10 mouse cellular contexts compared by ENCODE assay signal in the genomic region with DNA sequence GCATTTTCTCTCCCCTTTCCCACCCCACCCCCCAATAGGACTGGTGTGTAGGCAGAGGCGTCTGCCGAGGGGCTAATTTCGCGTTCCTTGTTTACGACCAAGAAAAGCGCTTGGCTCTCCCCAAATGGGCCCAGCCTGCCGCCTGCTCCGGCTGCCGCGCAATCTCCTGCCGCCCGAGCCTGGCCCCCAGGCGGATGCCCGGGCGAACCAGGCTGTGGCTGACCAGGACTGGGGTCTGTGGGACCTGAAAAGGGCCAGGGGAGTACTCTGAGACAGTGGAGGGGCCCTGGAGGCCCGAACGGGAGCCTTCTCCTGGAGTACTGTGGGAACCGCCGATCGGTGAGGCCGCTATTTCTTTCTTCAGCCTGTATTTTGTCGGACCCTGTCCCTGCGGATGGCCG. TPM values are rescaled to one million over a fixed set of nuclear protein-coding genes. Genes with fewer than 3 reads are reported as not detected.
DNase-seq lines count a peak whose midpoint lies in the region; ATAC-seq and TF ChIP-seq lines count a peak whose summit lies in the region.
"Had no signal": no experiment of that assay in that cellular context is flagged by ENCODE, and none has a peak within 500 bp of the region (broad histone marks: within the 10 kb centered on the region; RNA-seq: fewer than 3 reads in every experiment).

No protein-coding gene starts in this region.

- no peaks in the 10 kb centered on the region for H3K36me3 ChIP-seq in lung, embryonic 14.5 days (ENCODE audit: insufficient read depth)
- no peaks in the 10 kb centered on the region for H3K36me3 ChIP-seq in intestine, embryonic 15.5 days
- H3K36me3 ChIP-seq in neural tube, embryonic 14.5 days (ENCODE audit: control insufficient read depth, insufficient read depth, low read length) = no peaks in the 10 kb centered on the region

- H3K9ac ChIP-seq in lung, embryonic 14.5 days = no peak overlapping the region
- peak overlapping the region; percentile 60 for H3K9ac ChIP-seq in intestine, embryonic 15.5 days
- peak overlapping the region; percentile 76 for H3K9ac ChIP-seq in neural tube, embryonic 14.5 days (replicated peaks; ENCODE audit: low read depth, low read length)

- ATAC-seq in lung, embryonic 14.5 days (ENCODE audit: insufficient read depth) = no peak; the same call in 1 of the 2 replicates
- no peak for ATAC-seq in intestine, embryonic 15.5 days
- 0 out of 2 replicates have a peak, but pooled peaks have one; percentile 1 for ATAC-seq in neural tube, embryonic 14.5 days (ENCODE audit: low read depth)
- ATAC-seq: CD4-positive, CD25-positive, alpha-beta regulatory T cell, adult 4 months had no signal

- no peaks in the 10 kb centered on the region for H3K4me1 ChIP-seq in lung, embryonic 14.5 days (ENCODE audit: insufficient read depth)
- peaks cover 23% of the 10 kb centered on the region; the same call in 1 of the 2 replicates for H3K4me1 ChIP-seq in intestine, embryonic 15.5 days (replicated peaks)
- H3K4me1 ChIP-seq in neural tube, embryonic 14.5 days (ENCODE audit: control insufficient read depth, insufficient read depth, low read length) = peaks cover 61% of the 10 kb centered on the region

- H3K9me3 ChIP-seq in lung, embryonic 14.5 days (ENCODE audit: low read depth, low read length) = no peaks in the 10 kb centered on the region
- no peaks in the 10 kb centered on the region for H3K9me3 ChIP-seq in intestine, embryonic 15.5 days
- no peaks in the 10 kb centered on the region for H3K9me3 ChIP-seq in neural tube, embryonic 14.5 days (ENCODE audit: control insufficient read depth, low read length)

- intact Hi-C loops in gastrocnemius, adult 2 months (cut with DNase I) = no loop called here
- intact Hi-C loops in gastrocnemius, postnatal 14 days (cut with DNase I; ENCODE audit: low total_unique reads) = no loop called here

- DNase-seq in gastrocnemius, adult 2 months = peak; percentile 57
- DNase-seq in gastrocnemius, postnatal 14 days = no peak
- DNase-seq in lung, embryonic 14.5 days = no peak
- no peak for DNase-seq in lung, adult 18-20 months
- no peak for DNase-seq in urinary bladder, postnatal 14 days (ENCODE audit: low spot score)
- no peak for DNase-seq in thymus, postnatal 36 days

- peaks cover 100% of the 10 kb centered on the region for H3K27me3 ChIP-seq in lung, embryonic 14.5 days (ENCODE audit: insufficient read depth, low read length)
- H3K27me3 ChIP-seq in intestine, embryonic 15.5 days (replicated peaks) = peaks cover 91% of the 10 kb centered on the region
- no peaks in the 10 kb centered on the region for H3K27me3 ChIP-seq in neural tube, embryonic 14.5 days (ENCODE audit: control insufficient read depth, insufficient read depth, low read length)

- 4% methylated on average over 24 of the region's 24 CpGs for WGBS in lung, embryonic 14.5 days
- 5% methylated on average over 24 of the region's 24 CpGs for WGBS in intestine, embryonic 15.5 days
- under 1% methylated on average over 24 of the region's 24 CpGs for WGBS in neural tube, embryonic 14.5 days

- peak overlapping the region; percentile 79 for H3K4me2 ChIP-seq in lung, embryonic 14.5 days
- H3K4me2 ChIP-seq in intestine, embryonic 15.5 days (replicated peaks) = peak overlapping the region; percentile 73
- peak overlapping the region; percentile 92 for H3K4me2 ChIP-seq in neural tube, embryonic 14.5 days (ENCODE audit: low read depth, low read length)

- H3K4me3 ChIP-seq in gastrocnemius, adult 2 months = peak overlapping the region; percentile 74
- peak overlapping the region; percentile 8; the same call in 1 of the 2 replicates for H3K4me3 ChIP-seq in lung, embryonic 14.5 days (ENCODE audit: low read depth, low read length)
- peak overlapping the region; percentile 44 for H3K4me3 ChIP-seq in intestine, embryonic 15.5 days (replicated peaks)
- peak overlapping the region; percentile 55 for H3K4me3 ChIP-seq in neural tube, embryonic 14.5 days (ENCODE audit: low read depth, low read length)

- peak overlapping the region; percentile 98 for H3K27ac ChIP-seq in gastrocnemius, adult 2 months
- no peak overlapping the region for H3K27ac ChIP-seq in lung, embryonic 14.5 days (ENCODE audit: low read depth)
- H3K27ac ChIP-seq in intestine, embryonic 15.5 days = peak overlapping the region; percentile 85
- H3K27ac ChIP-seq in neural tube, embryonic 14.5 days (ENCODE audit: low read depth, low read length) = peak overlapping the region; percentile 91

- no peak for TF ChIP-seq CTCF in gastrocnemius, adult 2 months (IDR thresholded peaks at IDR 0.05)
- no peak for TF ChIP-seq CTCF in lung, embryonic 14.5 days (IDR thresholded peaks at IDR 0.05; ENCODE audit: low read depth)

RNA-seq across cellular contexts. Expression of a gene that starts 2.4 kb away (rescaled TPM):
- 1 to 10 TPM; 8.1 to 8.6 TPM for total RNA-seq in gastrocnemius, adult 2 months (2021)
- 1 to 10 TPM; 5.2 to 5.9 TPM for total RNA-seq in gastrocnemius, postnatal 14 days (2021)
- not detected in 2 replicates for polyA plus RNA-seq in lung, embryonic 14.5 days (2014; fragmentation: Nextera tagmentation; extraction: Ambion mirVana)
- polyA plus RNA-seq in intestine, embryonic 15.5 days (2015; fragmentation: Nextera tagmentation; extraction: Ambion mirVana) = 5.7 and 6.1 TPM in 2 replicates
- 23.0 and 38.7 TPM in 2 replicates for polyA plus RNA-seq in neural tube, embryonic 14.5 days (2014; fragmentation: Nextera tagmentation; extraction: Ambion mirVana)
- total RNA-seq: layer of hippocampus, adult 18-20 months had no signal
- polyA plus RNA-seq: CD4-positive, CD25-positive, alpha-beta regulatory T cell, adult 4 months had no signal

RNA-seq across cellular contexts. Expression of a gene that starts 10.1 kb away (rescaled TPM):
- 1 to 10 TPM; 1.0 to 2.8 TPM for total RNA-seq in gastrocnemius, adult 2 months (2021)
- total RNA-seq in gastrocnemius, postnatal 14 days (2021) = 1 to 10 TPM; 1.1 to 1.2 TPM
- not detected in 2 replicates for polyA plus RNA-seq in lung, embryonic 14.5 days (2014; fragmentation: Nextera tagmentation; extraction: Ambion mirVana)
- 6.2 and 7.0 TPM in 2 replicates for polyA plus RNA-seq in intestine, embryonic 15.5 days (2015; fragmentation: Nextera tagmentation; extraction: Ambion mirVana)
- polyA plus RNA-seq in neural tube, embryonic 14.5 days (2014; fragmentation: Nextera tagmentation; extraction: Ambion mirVana) = 50.1 and 136 TPM in 2 replicates
- total RNA-seq: layer of hippocampus, adult 18-20 months had no signal

RNA-seq across cellular contexts. Expression of a gene that starts 18.2 kb away (rescaled TPM):
- total RNA-seq in gastrocnemius, adult 2 months (2021) = 1 to 10 TPM; 4.3 to 4.6 TPM
- total RNA-seq in gastrocnemius, postnatal 14 days (2021) = 1 to 10 TPM; 3.8 to 5.0 TPM
- polyA plus RNA-seq in lung, embryonic 14.5 days (2014; fragmentation: Nextera tagmentation; extraction: Ambion mirVana) = 1.5 and 2.1 TPM in 2 replicates
- 9.5 and 10.6 TPM in 2 replicates for polyA plus RNA-seq in intestine, embryonic 15.5 days (2015; fragmentation: Nextera tagmentation; extraction: Ambion mirVana)
- 19.0 and 24.0 TPM in 2 replicates for polyA plus RNA-seq in neural tube, embryonic 14.5 days (2014; fragmentation: Nextera tagmentation; extraction: Ambion mirVana)
- total RNA-seq: layer of hippocampus, adult 18-20 months had no signal
- polyA plus RNA-seq: CD4-positive, CD25-positive, alpha-beta regulatory T cell, adult 4 months had no signal

RNA-seq across cellular contexts. Expression of a gene that starts 24.3 kb away (rescaled TPM):
- 1 to 10 TPM; 6.7 to 8.3 TPM for total RNA-seq in gastrocnemius, adult 2 months (2021)
- 1 to 10 TPM; 5.7 to 5.8 TPM for total RNA-seq in gastrocnemius, postnatal 14 days (2021)
- not detected in 2 replicates for polyA plus RNA-seq in lung, embryonic 14.5 days (2014; fragmentation: Nextera tagmentation; extraction: Ambion mirVana)
- polyA plus RNA-seq in intestine, embryonic 15.5 days (2015; fragmentation: Nextera tagmentation; extraction: Ambion mirVana) = 1.3 and 1.4 TPM in 2 replicates
- 46.9 and 49.8 TPM in 2 replicates for polyA plus RNA-seq in neural tube, embryonic 14.5 days (2014; fragmentation: Nextera tagmentation; extraction: Ambion mirVana)
- total RNA-seq: layer of hippocampus, adult 18-20 months had no signal
- polyA plus RNA-seq: CD4-positive, CD25-positive, alpha-beta regulatory T cell, adult 4 months had no signal

RNA-seq across cellular contexts. Expression of a gene that starts 33.3 kb away (rescaled TPM):
- 1 to 10 TPM; 2.7 to 2.9 TPM for total RNA-seq in gastrocnemius, adult 2 months (2021)
- 1 to 10 TPM; 1.4 to 1.8 TPM for total RNA-seq in gastrocnemius, postnatal 14 days (2021)
- 0.62 and 0.74 TPM in 2 replicates for polyA plus RNA-seq in lung, embryonic 14.5 days (2014; fragmentation: Nextera tagmentation; extraction: Ambion mirVana)
- 7.7 and 10.1 TPM in 2 replicates for polyA plus RNA-seq in intestine, embryonic 15.5 days (2015; fragmentation: Nextera tagmentation; extraction: Ambion mirVana)
- 3.6 and 10.2 TPM in 2 replicates for polyA plus RNA-seq in neural tube, embryonic 14.5 days (2014; fragmentation: Nextera tagmentation; extraction: Ambion mirVana)
- total RNA-seq: layer of hippocampus, adult 18-20 months had no signal
- polyA plus RNA-seq: CD4-positive, CD25-positive, alpha-beta regulatory T cell, adult 4 months had no signal

Comparison
In these comparisons a context has a peak if more than half of its experiments do, and no peak if none do; other contexts are left out.
1. H3K4me3 ChIP-seq: peak in every context shown above with its lines; median percentile 74 in gastrocnemius, adult 2 months; 55 in neural tube, embryonic 14.5 days; 44 in intestine, embryonic 15.5 days; 8 in lung, embryonic 14.5 days.